Mouse (Mus musculus): ENCODE results near the gene Col12a1. TPM values are rescaled to one million over a fixed set of nuclear protein-coding genes. Genes with fewer than 3 reads are reported as not detected.
"Not testable (repeated sequence)": the region's sequence is repeated elsewhere in the genome, so short reads cannot be mapped to it uniquely, and the experiment has no call there.

Gene Col12a1
- polyA plus RNA-seq, 1 experiment from 2014 or later, result 14.7 TPM

- H3K4me2 ChIP-seq, result no peak overlapping the region
- 50% methylated on average over 7 of the region's 7 CpGs for WGBS
- H3K4me1 ChIP-seq, result peaks cover 11% of the 10 kb centered on the region; the same call in 1 of the 2 replicates
- no peak overlapping the region for H3K27ac ChIP-seq (replicated peaks)
- ATAC-seq (ENCODE audit: extremely low read depth, insufficient number of reproducible peaks, low FRiP score, low TSS enrichment), result no peak
- H3K4me3 ChIP-seq, result no peak overlapping the region
- no peaks in the 10 kb centered on the region for H3K27me3 ChIP-seq (replicated peaks)
- H3K36me3 ChIP-seq, result peaks cover 4% of the 10 kb centered on the region; the same call in 1 of the 2 replicates
- no peaks in the 10 kb centered on the region for H3K9me3 ChIP-seq
- H3K9ac ChIP-seq, result no peak overlapping the region
Measured at GRCm38 (mm10) chr9:79689342-79689741, 29.3 kb downstream of the Col12a1 start.

DNA sequence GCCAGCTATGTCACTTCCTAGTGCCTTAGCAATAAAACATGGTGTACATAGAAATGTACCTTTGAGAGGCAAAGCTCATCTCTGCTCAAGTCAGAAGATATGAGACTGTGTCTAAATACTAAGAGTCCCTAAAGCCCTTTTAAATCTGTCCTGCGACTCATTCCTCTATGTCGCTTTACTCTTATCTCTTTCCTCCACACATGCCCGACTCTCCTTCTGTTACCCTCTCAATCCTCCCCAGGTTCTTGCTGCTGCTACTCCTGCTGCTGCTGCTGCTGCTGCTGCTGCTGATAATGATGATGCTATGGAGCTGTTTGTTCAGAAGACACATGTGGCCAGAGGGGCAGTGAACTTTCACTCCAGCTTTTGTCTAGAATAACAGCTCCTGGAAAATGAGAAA, 31.4 kb downstream of the Col12a1 start:
- no peaks in the 10 kb centered on the region for H3K9me3 ChIP-seq
- no peak overlapping the region for H3K4me3 ChIP-seq
- no peaks in the 10 kb centered on the region for H3K27me3 ChIP-seq (replicated peaks)
- peaks cover 11% of the 10 kb centered on the region; the same call in 1 of the 2 replicates for H3K4me1 ChIP-seq
- H3K4me2 ChIP-seq, result no peak overlapping the region
- no peak for ATAC-seq (ENCODE audit: extremely low read depth, insufficient number of reproducible peaks, low FRiP score, low TSS enrichment)
- H3K27ac ChIP-seq (replicated peaks), result no peak overlapping the region
- no peak overlapping the region for H3K9ac ChIP-seq
- H3K36me3 ChIP-seq, result peaks cover 7% of the 10 kb centered on the region
- 18% methylated on average over 3 of the region's 3 CpGs for WGBS

- 70% methylated on average over 1 of the region's 1 CpGs for WGBS
- H3K27me3 ChIP-seq (replicated peaks), result no peaks in the 10 kb centered on the region
- no peak for ATAC-seq (ENCODE audit: extremely low read depth, insufficient number of reproducible peaks, low FRiP score, low TSS enrichment)
- H3K9me3 ChIP-seq, result no peaks in the 10 kb centered on the region
- peaks cover 3% of the 10 kb centered on the region for H3K36me3 ChIP-seq
- no peak overlapping the region for H3K4me3 ChIP-seq
- no peak overlapping the region for H3K9ac ChIP-seq
- no peak overlapping the region for H3K27ac ChIP-seq (replicated peaks)
- no peak overlapping the region for H3K4me2 ChIP-seq
- peaks cover 18% of the 10 kb centered on the region; the same call in 1 of the 2 replicates for H3K4me1 ChIP-seq
Measured at GRCm38 (mm10) chr9:79686049-79686448, 32.6 kb downstream of the Col12a1 start.

- H3K27me3 ChIP-seq (replicated peaks), result no peaks in the 10 kb centered on the region
- peaks cover 3% of the 10 kb centered on the region for H3K36me3 ChIP-seq
- 27% methylated on average over 4 of the region's 4 CpGs for WGBS
- peaks cover 17% of the 10 kb centered on the region for H3K4me1 ChIP-seq
- H3K9me3 ChIP-seq, result no peaks in the 10 kb centered on the region
- peak overlapping the region; percentile 76 for H3K27ac ChIP-seq (replicated peaks)
- no peak for ATAC-seq (ENCODE audit: extremely low read depth, insufficient number of reproducible peaks, low FRiP score, low TSS enrichment)
- H3K9ac ChIP-seq, result no peak overlapping the region
- no peak overlapping the region for H3K4me3 ChIP-seq
- no peak overlapping the region; the same call in 1 of the 2 replicates for H3K4me2 ChIP-seq
Measured at GRCm38 (mm10) chr9:79680453-79681240, 38.0 kb downstream of the Col12a1 start.

DNA sequence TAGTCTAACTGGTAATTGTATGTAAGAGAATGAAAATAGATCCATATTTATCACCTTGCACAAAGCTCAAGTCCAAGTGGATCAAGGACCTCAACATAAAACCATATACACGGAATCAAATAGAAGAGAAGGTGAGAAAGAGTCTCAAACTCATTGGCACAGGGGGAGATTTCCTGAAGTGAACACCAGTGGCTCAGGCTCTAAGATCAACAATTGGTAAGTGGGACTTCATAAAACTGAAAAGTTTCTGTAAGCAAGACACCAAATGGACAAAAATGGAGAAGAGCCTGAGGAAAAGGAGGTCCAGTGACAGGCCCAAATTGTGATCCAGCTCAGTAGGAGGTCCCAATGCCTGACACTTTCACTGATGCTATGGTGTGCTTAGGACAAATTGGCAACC, 49.8 kb downstream of the Col12a1 start:
- not testable (repeated sequence) for H3K9me3 ChIP-seq, H3K9ac ChIP-seq
- 77% methylated on average over 1 of the region's 1 CpGs for WGBS

DNA sequence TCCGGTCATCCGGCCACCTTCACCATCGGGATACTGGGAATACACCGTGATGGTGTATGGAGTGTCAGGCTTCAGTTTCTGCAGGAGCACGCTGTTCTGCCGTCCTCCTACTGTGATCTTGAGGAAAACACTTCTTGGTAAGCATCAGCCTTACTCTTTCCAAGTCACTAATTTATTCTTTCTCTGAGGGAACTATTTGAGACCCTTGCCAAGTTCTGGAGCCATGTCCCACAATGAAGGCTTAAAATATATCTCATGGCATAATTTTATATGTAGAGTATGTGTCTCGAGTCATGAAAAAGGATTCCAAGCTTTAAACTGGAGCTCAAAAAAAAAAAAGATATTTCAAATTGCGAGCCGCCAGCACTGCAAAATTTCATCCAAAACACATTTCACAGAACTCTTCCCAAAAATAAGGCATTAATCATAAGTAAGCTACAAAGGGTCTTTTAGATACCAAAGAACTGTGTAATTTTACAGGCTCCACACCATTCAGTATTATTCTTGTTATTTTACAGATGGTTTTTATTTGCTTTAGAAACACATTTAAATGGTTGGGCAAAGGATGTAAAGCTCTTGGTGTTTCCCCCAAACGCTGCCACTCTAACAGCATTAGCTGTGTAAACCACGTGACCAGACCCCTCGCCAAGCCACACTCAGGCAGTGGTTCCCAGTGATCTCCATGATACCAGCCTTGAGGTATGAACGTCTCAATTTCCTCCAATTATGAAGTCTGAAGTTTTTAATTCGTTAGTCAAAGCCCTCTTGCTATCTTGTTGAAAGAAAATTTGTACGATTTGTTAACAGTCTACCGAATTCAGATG, 65.1 kb downstream of the Col12a1 start:
- H3K27me3 ChIP-seq (replicated peaks), result no peaks in the 10 kb centered on the region
- H3K4me3 ChIP-seq, result no peak overlapping the region
- no peak overlapping the region for H3K4me2 ChIP-seq
- WGBS, result 84% methylated on average over 16 of the region's 16 CpGs
- peaks cover 3% of the 10 kb centered on the region for H3K4me1 ChIP-seq
- H3K27ac ChIP-seq (replicated peaks), result no peak overlapping the region
- no peaks in the 10 kb centered on the region for H3K9me3 ChIP-seq
- no peak for ATAC-seq (ENCODE audit: extremely low read depth, insufficient number of reproducible peaks, low FRiP score, low TSS enrichment)
- H3K36me3 ChIP-seq, result peaks cover 31% of the 10 kb centered on the region
- H3K9ac ChIP-seq, result no peak overlapping the region

More for the DNA sequence above, 49.8 kb downstream of the Col12a1 start:
- H3K4me2 ChIP-seq; H3K27ac ChIP-seq (replicated peaks); H3K4me1 ChIP-seq; H3K4me3 ChIP-seq; H3K27me3 ChIP-seq (replicated peaks); ATAC-seq (ENCODE audit: extremely low read depth, insufficient number of reproducible peaks, low FRiP score, low TSS enrichment): not testable (repeated sequence)
- H3K36me3 ChIP-seq, result peaks cover 11% of the 10 kb centered on the region

DNA sequence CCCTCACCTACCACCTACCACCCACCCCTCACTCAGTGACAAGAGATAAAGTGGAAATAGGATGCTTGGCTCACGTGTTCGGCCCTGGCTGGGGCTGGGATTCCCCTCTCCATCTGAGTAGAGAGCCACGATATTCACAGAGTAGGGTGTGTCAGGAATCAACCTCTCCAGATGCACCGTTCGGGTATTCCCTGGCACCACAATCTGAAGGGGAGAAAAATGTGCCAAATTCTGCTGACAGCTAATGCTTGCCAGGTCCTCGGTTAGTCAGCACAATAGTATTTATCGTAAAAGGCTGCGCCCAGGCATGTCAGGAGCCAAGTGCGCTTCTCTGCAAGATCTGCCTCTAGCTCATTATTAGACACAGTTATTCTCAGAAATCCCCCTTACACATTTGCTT, 70.0 kb downstream of the Col12a1 start:
- Histone ChIP-seq H3K4me1 (peaks cover 6% of the 10 kb centered on the region), H3K27me3 (replicated peaks) (no peaks in the 10 kb centered on the region), H3K27ac (replicated peaks) (no peak overlapping the region), H3K36me3 (peaks cover 10% of the 10 kb centered on the region), H3K4me3 (no peak overlapping the region), H3K9ac (no peak overlapping the region), H3K9me3 (no peaks in the 10 kb centered on the region), H3K4me2 (no peak overlapping the region)
- 53% methylated on average over 9 of the region's 9 CpGs for WGBS
- ATAC-seq (ENCODE audit: extremely low read depth, insufficient number of reproducible peaks, low FRiP score, low TSS enrichment), result no peak

DNA sequence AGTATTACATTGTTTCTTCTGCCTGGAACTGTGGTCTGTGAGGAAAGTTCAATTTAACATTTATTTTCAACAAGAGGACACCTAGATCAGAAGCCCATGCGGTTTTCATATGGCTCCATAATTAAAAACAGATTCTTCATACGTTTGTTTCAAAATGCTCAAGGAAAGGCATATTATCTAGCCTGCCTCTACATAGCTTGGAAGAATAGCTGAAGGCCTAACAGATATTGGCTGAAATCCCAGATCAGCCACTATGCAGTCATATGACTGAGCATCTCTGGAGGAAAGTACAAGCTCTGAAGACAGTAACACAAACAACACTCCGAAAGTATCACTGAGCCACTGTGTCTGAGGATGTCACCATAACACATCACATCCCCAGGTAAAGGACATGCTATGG, 72.9 kb downstream of the Col12a1 start:
- Histone ChIP-seq H3K9ac (no peak overlapping the region), H3K4me2 (no peak overlapping the region), H3K4me3 (no peak overlapping the region), H3K9me3 (no peaks in the 10 kb centered on the region), H3K4me1 (peaks cover 6% of the 10 kb centered on the region), H3K36me3 (peaks cover 7% of the 10 kb centered on the region; the same call in 1 of the 2 replicates), H3K27ac (replicated peaks) (no peak overlapping the region), H3K27me3 (replicated peaks) (no peaks in the 10 kb centered on the region; the same call in 1 of the 2 replicates)
- WGBS, result 64% methylated on average over 3 of the region's 3 CpGs
- ATAC-seq (ENCODE audit: extremely low read depth, insufficient number of reproducible peaks, low FRiP score, low TSS enrichment), result no peak

- no peak overlapping the region for H3K27ac ChIP-seq (replicated peaks)
- H3K9me3 ChIP-seq, result no peaks in the 10 kb centered on the region
- no peak overlapping the region for H3K4me3 ChIP-seq
- 44% methylated on average over 11 of the region's 11 CpGs for WGBS
- peaks cover 21% of the 10 kb centered on the region for H3K4me1 ChIP-seq
- H3K36me3 ChIP-seq, result peaks cover 11% of the 10 kb centered on the region; the same call in 1 of the 2 replicates
- H3K9ac ChIP-seq, result no peak overlapping the region
- no peak for ATAC-seq (ENCODE audit: extremely low read depth, insufficient number of reproducible peaks, low FRiP score, low TSS enrichment)
- H3K27me3 ChIP-seq (replicated peaks), result no peaks in the 10 kb centered on the region; the same call in 1 of the 2 replicates
- no peak overlapping the region for H3K4me2 ChIP-seq
Measured at GRCm38 (mm10) chr9:79639430-79640090, 79.1 kb downstream of the Col12a1 start.

DNA sequence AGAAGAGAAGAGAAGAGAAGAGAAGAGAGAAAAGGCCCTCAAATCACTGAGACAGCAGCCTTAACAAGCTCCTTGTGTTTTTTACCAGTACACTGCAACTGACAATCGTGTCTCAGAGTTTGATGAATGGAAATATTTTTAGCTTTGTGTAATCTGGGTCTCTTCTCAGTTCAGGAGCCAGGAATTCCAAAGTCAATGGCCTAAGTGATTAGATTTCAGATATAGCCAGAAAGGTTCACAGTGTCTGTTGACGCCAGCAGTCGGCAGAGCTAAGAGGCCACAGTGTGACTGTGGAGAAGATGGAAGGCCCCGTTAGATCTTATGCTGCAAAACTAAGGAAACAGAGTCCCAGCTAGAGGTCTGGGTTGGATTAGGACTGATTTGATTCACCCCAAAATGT, 80.8 kb downstream of the Col12a1 start:
- peak overlapping the region; percentile 46 for H3K27ac ChIP-seq (replicated peaks)
- whole genome bisulfite sequencing, result 7% methylated on average over 4 of the region's 4 CpGs
- H3K4me1 ChIP-seq, result peaks cover 21% of the 10 kb centered on the region
- no peaks in the 10 kb centered on the region for H3K9me3 ChIP-seq
- no peak overlapping the region for H3K9ac ChIP-seq
- H3K4me2 ChIP-seq, result no peak overlapping the region
- no peak overlapping the region for H3K4me3 ChIP-seq
- no peaks in the 10 kb centered on the region; the same call in 1 of the 2 replicates for H3K27me3 ChIP-seq (replicated peaks)
- peaks cover 14% of the 10 kb centered on the region for H3K36me3 ChIP-seq
- no peak for ATAC-seq (ENCODE audit: extremely low read depth, insufficient number of reproducible peaks, low FRiP score, low TSS enrichment)

DNA sequence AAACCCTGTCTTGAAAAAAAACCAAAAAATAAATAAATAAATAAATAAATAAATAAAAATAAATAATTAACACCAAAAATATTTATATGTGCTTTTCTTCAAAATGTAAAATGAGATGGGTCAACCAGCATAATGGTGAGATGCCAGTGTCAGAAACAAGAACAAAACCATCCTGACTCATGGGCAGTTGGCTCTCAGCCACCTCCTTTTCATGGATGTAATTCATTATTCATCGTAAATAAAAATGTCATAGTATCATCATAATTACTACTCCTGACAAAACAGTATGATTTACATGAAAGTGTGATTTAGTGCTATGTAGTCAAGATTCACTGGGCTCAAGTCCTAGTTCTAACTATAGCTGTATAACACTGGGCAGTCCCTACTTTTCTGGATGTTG, 84.6 kb downstream of the Col12a1 start:
- Histone ChIP-seq H3K27ac (replicated peaks) (no peak overlapping the region), H3K9ac (no peak overlapping the region), H3K4me1 (peaks cover 17% of the 10 kb centered on the region), H3K36me3 (peaks cover 25% of the 10 kb centered on the region), H3K4me3 (no peak overlapping the region), H3K4me2 (no peak overlapping the region), H3K27me3 (replicated peaks) (no peaks in the 10 kb centered on the region), H3K9me3 (no peaks in the 10 kb centered on the region)
- no peak for ATAC-seq (ENCODE audit: extremely low read depth, insufficient number of reproducible peaks, low FRiP score, low TSS enrichment)
- WGBS, result 88% methylated on average over 1 of the region's 1 CpGs
